ENCODE assay signal across 8 mouse cellular contexts in the genomic region with DNA sequence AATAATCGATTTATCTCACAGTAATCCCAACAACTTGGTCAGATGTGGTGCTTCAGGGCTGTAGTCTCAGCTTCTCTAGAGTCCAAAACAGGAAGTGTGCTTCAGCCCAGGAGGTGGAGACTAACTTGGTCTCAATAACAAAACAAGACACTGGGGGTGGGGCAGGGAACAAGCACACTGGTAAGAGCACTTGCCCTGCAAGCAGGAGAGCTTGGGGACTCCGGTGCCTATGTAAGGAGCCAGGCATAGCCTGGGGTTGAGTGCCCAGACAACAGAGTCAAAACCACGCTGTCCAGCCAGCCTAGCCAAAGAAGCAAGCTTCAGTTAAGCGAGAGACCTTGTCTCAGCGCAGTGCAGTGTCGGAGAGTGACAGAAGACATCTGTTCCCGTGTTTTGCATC. TPM values are rescaled to one million over a fixed set of nuclear protein-coding genes. Genes with fewer than 3 reads are reported as not detected.
DNase-seq lines count a peak whose midpoint lies in the region; ATAC-seq lines count a peak whose summit lies in the region.

No protein-coding gene starts in this region.

- no peak overlapping the region for H3K4me3 ChIP-seq in brown adipose tissue, adult 24 weeks (ENCODE audit: insufficient read depth, low read depth, low read length)
- H3K4me3 ChIP-seq in forebrain, embryonic 13.5 days: no peak overlapping the region

- no peak overlapping the region for H3K9ac ChIP-seq in forebrain, embryonic 13.5 days

- peaks cover 64% of the 10 kb centered on the region for H3K36me3 ChIP-seq in forebrain, embryonic 13.5 days (ENCODE audit: poor library complexity, severe bottlenecking)

- ATAC-seq in forebrain, embryonic 13.5 days: no peak

- H3K27me3 ChIP-seq in forebrain, embryonic 13.5 days: no peaks in the 10 kb centered on the region

- no peak overlapping the region for H3K4me2 ChIP-seq in forebrain, embryonic 13.5 days

- peak; percentile 38 for DNase-seq in layer of hippocampus, adult 11-12 months (ENCODE audit: low spot score)
- no peak for DNase-seq in layer of hippocampus, adult 18-20 months (ENCODE audit: low spot score in 2 of 2)
- peak; percentile 47 to 62 for DNase-seq in kidney, postnatal 4 days
- peak; percentile 12 to 47 for DNase-seq in spleen, postnatal 14 days (ENCODE audit: low spot score in 2 of 2)
- DNase-seq in frontal cortex, postnatal 14 days (ENCODE audit: low spot score in 2 of 2): no peak
- no peak for DNase-seq in left cerebral cortex, adult 18-20 months (ENCODE audit: low spot score in 2 of 2)

- WGBS in forebrain, embryonic 13.5 days: 91% methylated on average over 7 of the region's 7 CpGs

- peaks cover 3% of the 10 kb centered on the region; the same call in 1 of the 2 replicates for H3K4me1 ChIP-seq in brown adipose tissue, adult 24 weeks (ENCODE audit: control insufficient read depth, insufficient read depth, insufficient read length, low read length)
- no peaks in the 10 kb centered on the region for H3K4me1 ChIP-seq in forebrain, embryonic 13.5 days

- H3K9me3 ChIP-seq in forebrain, embryonic 13.5 days (replicated peaks): no peaks in the 10 kb centered on the region

- H3K27ac ChIP-seq in brown adipose tissue, adult 24 weeks (replicated peaks; ENCODE audit: low read depth, low read length): peak overlapping the region; percentile 81; the same call in 1 of the 2 replicates
- no peak overlapping the region for H3K27ac ChIP-seq in forebrain, embryonic 13.5 days

RNA-seq across cellular contexts. Expression of a gene that starts 24.7 kb away (rescaled TPM):
- total RNA-seq in layer of hippocampus, adult 18-20 months (2021): 10 to 100 TPM; 40.9 to 44.2 TPM
- polyA plus RNA-seq in brown adipose tissue, adult 24 weeks (2012; ENCODE audit: insufficient read depth, insufficient read length, missing spikeins): 6.8 and 12.1 TPM in 2 replicates
- polyA plus RNA-seq in forebrain, embryonic 13.5 days (2015; fragmentation: Nextera tagmentation; extraction: Ambion mirVana): 51.1 and 52.0 TPM in 2 replicates
- total RNA-seq in left cerebral cortex, adult 18-20 months (2021): 10 to 100 TPM; 37.2 to 38.9 TPM

Comparison
In these comparisons a context has a peak if more than half of its experiments do, and no peak if none do; other contexts are left out.
1. DNase-seq: peak in layer of hippocampus, adult 11-12 months (single experiment), kidney, postnatal 4 days (2 of 2) and spleen, postnatal 14 days (2 of 2); none in layer of hippocampus, adult 18-20 months (0 of 2), frontal cortex, postnatal 14 days (0 of 2) and left cerebral cortex, adult 18-20 months (0 of 2).